Mouse (Mus musculus) megakaryocyte-erythroid progenitor cell, adult 5-6 weeks (primary cell): Measurements from ENCODE around the gene Rcbtb2. TPM values are rescaled to one million over a fixed set of nuclear protein-coding genes. Genes with fewer than 3 reads are reported as not detected.
"Not testable (repeated sequence)": the region's sequence is repeated elsewhere in the genome, so short reads cannot be mapped to it uniquely, and the experiment has no call there.

Experiments
- ATAC-seq: replicated peaks from 2 replicates; pipeline ENCODE4 v1.8.0; 2016; ENCODE audit warnings: mild to moderate bottlenecking, inconsistent platforms; ENCODE audit not compliant: severe bottlenecking, poor library complexity, low FRiP score, low TSS enrichment
- total RNA-seq, 2 experiments: library from RNA; stranded (forward) in 1 of 2; stranded (reverse) in 1 of 2; fragments of 200-1000, 215-1000 nt in 1 of 2; fragments of >200 nt in 1 of 2; fragmentation: Nextera tagmentation in 1 of 2; gene quantifications; 2 replicates each; pipeline ENCODE4 v1.2.3; 2014 to 2017

Rcbtb2 gene
- total RNA-seq (2014; fragmentation: Nextera tagmentation): 16.7 and 26.2 TPM in 2 replicates
- total RNA-seq (2017): 20.5 and 33.5 TPM in 2 replicates

GRCm38 (mm10) chr14:73122923-73123278, at the start of gene Rcbtb2:
Gene Rcbtb2 (plus strand): TSS chr14:73123037.
- ATAC-seq: no peak

DNA sequence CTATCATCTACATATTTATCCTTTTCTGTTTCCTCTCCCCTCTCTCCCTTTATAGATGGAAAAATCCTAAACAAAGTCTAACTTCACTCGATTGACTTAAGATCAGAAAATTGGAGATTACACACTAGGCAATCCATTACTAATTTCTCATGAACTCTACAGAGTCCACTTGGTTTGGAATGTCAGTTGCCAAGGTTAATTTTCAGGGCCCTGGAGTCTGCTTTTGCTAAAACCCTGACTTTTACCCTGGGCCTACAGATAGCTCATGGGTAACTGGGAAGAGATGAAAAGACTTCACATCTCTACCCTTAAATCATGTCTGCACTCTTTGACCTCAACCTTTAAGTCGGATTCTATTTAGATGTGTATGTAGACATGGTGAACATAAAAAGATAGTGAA, 39.3 kb upstream of the Rcbtb2 start:
- no peak for ATAC-seq

DNA sequence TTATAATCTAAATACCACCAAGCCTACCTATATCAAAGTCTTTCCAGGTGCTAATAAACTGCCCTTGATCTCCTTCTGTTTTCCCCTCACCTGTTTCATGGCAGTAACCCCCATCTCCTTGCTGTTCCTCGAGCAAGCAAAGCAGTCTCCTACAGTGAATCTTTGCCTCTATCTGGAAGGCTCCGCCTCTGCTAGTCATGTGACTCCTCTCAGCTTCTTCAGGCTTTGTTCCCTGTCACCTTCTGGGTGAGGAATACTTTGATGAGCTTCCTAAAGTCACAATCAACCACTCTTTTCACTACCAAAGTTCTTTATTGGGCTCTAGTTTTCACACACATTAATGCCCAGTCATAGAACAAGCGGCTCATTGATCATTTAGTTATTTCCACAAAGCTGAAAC, 36.4 kb upstream of the Rcbtb2 start:
- ATAC-seq: no peak

DNA sequence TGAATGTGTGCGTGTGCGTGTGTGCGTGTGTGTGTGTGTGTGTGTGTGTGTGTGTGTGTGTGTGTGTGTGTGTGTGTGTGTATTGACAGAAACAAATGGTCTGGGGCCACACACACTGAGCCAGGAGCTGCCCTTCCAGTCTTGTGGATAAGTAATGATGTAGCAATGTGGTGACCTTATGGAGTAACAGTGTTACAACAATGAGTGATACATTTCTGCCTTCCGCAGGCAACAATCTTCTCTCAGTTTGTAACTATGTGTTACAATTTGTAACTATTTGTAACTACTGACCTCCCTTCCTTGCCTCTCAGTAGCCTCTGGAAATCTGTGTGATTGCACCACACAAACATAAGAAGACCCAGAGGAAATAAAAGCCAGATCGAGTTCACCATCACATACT, 35.6 kb upstream of the Rcbtb2 start:
- no peak for ATAC-seq

DNA sequence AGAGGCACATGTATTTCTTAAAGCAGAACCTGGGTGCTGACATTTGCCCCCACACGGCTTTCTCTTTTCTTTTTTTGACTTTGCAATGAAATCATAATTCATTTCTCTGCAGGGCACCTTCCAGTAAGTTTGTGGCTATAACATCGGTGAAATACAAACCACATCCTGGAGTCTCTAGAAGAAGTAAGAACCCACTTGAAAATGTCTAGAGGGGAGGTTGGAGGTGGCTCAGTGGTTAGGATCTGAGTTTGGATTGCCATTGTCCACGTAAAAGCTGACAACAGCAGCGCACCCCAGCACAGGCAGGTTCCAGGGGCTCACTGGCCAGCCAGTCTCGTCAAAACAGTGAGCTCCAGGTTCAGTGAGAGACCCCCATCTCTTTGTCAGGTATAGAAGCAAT, 35.1 kb upstream of the Rcbtb2 start:
- no peak for ATAC-seq

DNA sequence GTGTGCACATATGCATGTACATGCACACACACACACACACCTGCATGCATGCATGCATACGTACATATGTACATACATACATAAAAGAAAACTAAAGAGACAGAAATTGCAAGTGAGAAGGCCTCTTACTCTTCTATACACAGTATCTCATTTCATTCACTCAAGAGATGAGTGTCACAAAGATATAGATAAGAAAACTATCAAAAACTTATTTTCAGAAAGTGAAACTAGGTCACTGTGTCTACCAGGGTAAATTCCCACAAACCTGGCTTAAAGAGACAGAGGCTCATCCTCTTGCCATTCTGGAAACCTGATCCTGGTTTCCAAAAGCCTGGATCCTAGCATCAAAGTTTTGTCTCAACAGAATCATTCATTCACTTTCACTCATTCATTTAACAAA, 34.6 kb upstream of the Rcbtb2 start:
- ATAC-seq: no peak

GRCm38 (mm10) chr14:73092871-73093270, 30.0 kb upstream of the Rcbtb2 start:
- ATAC-seq: no peak

DNA sequence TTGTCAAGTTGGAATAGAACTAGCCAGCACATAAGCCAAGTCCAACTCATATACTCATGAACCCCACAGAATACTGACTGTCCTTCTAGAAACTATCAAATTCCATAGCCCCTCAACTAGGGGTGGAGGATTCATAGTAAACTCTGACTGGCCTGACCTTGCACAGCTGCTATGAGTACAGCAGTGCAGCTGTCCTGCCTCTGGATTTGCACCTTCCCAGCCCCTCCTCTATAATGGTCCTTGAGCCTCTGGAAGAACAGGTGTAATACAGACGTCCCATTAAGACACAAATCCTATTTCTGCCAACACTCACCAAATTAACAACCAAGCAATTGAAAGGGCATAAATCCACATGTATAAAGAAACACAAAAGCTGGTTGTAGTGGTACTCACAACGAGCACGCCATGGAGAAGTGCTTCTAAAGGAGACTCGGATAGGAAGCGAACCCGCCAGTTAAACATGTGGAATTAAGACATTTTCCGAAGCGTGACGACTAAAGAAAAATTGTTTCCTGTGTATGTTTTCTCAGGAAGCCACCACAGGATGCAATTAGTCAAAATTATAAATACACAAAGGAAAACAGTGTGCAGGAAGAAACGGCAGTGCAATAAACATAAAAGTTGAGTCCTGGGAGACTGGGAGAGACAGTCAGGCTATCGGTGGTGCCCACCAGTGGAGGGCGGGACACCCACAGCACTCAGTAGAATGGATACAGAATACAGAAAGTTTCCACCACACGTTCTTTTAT, 27.9 kb upstream of the Rcbtb2 start:
- ATAC-seq: no peak

- peak; percentile 80 for ATAC-seq
Observed at GRCm38 (mm10) chr14:73098677-73099387, 24.0 kb upstream of the Rcbtb2 start.

DNA sequence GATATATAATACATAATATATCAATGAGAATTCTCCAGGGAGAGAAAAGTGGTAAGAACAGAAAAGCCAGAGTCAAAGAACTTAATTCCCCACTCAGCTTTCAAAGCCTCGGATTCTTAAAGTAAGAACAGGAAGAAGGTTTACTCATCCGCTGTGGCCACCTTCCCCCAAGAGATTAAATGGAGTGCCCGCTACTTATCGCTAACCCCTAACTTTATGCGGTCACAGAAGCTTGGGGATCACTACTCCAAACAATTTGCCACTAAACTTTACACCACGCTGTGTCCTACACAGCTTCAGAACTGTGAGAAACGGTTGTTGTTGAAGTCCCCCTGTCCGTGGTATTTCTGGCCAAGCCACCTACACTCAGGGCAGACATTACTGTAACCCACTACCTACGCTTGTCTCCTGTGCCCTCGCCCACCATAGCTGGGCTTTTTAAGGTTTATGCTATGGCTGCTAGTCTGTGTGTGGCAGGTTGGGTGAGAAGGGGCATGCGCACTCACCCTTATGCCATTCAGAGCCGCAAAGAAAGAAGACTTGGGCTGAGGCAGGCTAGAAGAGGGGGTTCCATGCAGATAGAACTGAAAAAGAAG, 20.5 kb upstream of the Rcbtb2 start:
- no peak for ATAC-seq

DNA sequence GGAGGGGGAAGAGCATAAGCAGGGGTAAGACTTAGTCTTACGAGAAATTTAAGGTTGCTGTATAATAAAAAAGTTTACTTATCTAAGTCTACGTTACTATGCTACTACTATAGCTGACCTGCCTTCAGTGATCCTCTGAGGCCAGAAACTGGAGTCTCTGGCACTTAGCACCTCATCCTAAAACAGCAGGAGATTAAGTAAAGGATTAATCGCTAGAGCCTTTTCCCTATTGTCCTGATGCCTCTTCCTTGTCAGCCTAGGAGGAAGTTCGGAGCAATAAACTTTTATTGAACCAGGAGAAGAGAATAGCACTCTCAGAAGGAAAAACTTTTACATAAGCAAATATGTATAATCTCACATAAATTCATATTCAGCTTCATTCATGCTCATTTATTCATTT, 19.9 kb upstream of the Rcbtb2 start:
- ATAC-seq: not testable (repeated sequence)

- no peak for ATAC-seq
Observed at GRCm38 (mm10) chr14:73104913-73105312, 17.9 kb upstream of the Rcbtb2 start.

- ATAC-seq: peak; percentile 60
Observed at GRCm38 (mm10) chr14:73105407-73106185, 17.2 kb upstream of the Rcbtb2 start.

DNA sequence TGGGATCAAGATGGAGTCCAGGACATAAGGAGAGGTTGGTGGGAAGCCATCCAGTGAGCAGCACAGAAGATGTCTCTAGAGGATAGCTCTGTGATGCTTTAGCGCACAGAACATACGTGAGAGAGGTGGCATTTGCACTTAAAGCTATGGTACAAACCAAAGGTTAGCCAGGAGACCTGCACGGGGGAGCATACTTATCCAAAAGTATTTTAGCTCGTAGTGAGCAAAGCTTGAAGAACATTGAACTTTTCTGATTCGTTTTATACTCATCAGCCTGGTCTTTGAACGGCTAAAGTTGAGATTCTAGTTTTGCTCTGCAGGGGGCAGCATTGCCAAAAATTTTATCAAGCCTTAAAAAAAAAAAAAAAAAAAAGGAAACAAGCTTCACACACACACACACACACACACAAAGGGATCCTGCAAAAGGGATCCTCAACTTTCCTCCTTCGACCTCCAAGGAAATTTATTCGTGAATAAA, 16.6 kb upstream of the Rcbtb2 start:
- ATAC-seq: no peak

- ATAC-seq: no peak
Observed at GRCm38 (mm10) chr14:73106957-73107356, 15.9 kb upstream of the Rcbtb2 start.

GRCm38 (mm10) chr14:73107371-73107770, 15.5 kb upstream of the Rcbtb2 start:
- ATAC-seq: no peak

DNA sequence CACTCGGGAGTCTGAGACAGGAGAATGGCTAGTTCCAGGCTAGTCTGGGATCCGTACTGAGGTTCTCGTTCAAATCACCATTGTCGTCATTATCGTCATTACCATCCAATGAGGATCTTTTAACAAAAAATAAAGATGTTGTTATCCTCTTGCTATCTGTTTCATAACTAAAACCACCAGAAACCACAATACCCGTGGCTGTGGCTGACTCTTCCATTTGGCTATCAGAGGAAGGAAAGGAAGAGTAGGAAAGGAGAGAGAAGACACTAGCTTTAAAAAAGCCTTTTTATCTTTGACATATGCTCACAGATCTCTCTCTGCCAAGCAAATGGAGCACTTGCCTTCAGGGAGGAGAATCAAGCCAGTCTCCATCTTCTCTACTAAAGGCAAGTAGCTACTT, 14.9 kb upstream of the Rcbtb2 start:
- 0 out of 2 replicates have a peak, but pooled peaks have one; percentile 3 for ATAC-seq

DNA sequence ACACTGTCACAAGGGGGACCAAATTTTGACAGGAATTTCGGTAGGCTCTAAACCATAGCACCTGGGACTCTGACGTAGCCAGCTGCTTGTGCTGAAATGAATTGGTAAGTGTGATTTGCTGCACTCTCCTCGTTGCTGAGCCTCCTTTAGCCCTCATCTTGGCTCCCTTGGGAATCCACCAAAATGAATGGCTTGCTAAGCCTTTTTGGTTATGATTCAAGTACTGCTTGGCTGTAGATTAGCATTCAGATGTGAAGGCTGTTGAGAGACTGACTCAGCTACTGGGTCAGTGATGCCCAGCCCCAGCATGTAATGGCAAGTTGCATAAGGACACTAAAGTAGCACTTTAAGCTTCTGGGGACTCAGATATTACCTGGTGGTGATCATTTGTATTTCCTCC, 12.2 kb upstream of the Rcbtb2 start:
- ATAC-seq: no peak

- no peak for ATAC-seq
Observed at GRCm38 (mm10) chr14:73111091-73111490, 11.7 kb upstream of the Rcbtb2 start.
